Comparison of ENCODE assay signal across 8 mouse cellular contexts in genomic region chr11:19013141-19014112, GRCm38 (mm10). TPM values are rescaled to one million over a fixed set of nuclear protein-coding genes. Genes with fewer than 3 reads are reported as not detected.
DNase-seq lines count a peak whose midpoint lies in the region; ATAC-seq and TF ChIP-seq lines count a peak whose summit lies in the region.

No protein-coding gene starts in this region.

- TF ChIP-seq CTCF in stomach, postnatal 0 days (IDR thresholded peaks at IDR 0.05; ENCODE audit: low read depth) = no peak

- peak; percentile 64 for DNase-seq in stomach, postnatal 0 days (ENCODE audit: low spot score)
- no peak for DNase-seq in T-cell, adult 2 months (ENCODE audit: low spot score)
- DNase-seq in thymus, postnatal 14 days = no peak

- 23% methylated on average over 25 of the region's 25 CpGs for WGBS in embryonic facial prominence, embryonic 13.5 days
- WGBS in hindbrain, embryonic 12.5 days = 6% methylated on average over 25 of the region's 25 CpGs
- 12% methylated on average over 25 of the region's 25 CpGs for WGBS in lung, embryonic 16.5 days
- WGBS in stomach, postnatal 0 days = 8% methylated on average over 25 of the region's 25 CpGs

- H3K9ac ChIP-seq in embryonic facial prominence, embryonic 13.5 days = peak overlapping the region; percentile 88
- peak overlapping the region; percentile 99 for H3K9ac ChIP-seq in hindbrain, embryonic 12.5 days
- H3K9ac ChIP-seq in lung, embryonic 16.5 days (ENCODE audit: low read length) = peak overlapping the region; percentile 90
- peak overlapping the region; percentile 94 for H3K9ac ChIP-seq in stomach, postnatal 0 days (ENCODE audit: low read length)

- peaks cover 76% of the 10 kb centered on the region for H3K36me3 ChIP-seq in megakaryocyte, embryonic 14.5 days (replicated peaks; ENCODE audit: low read length)
- peaks cover 2% of the 10 kb centered on the region; the same call in 1 of the 2 replicates for H3K36me3 ChIP-seq in embryonic facial prominence, embryonic 13.5 days
- H3K36me3 ChIP-seq in hindbrain, embryonic 12.5 days = no peaks in the 10 kb centered on the region
- peaks cover 2% of the 10 kb centered on the region; the same call in 1 of the 2 replicates for H3K36me3 ChIP-seq in lung, embryonic 16.5 days (ENCODE audit: control insufficient read depth, insufficient read depth, low read length)
- H3K36me3 ChIP-seq in stomach, postnatal 0 days (ENCODE audit: control insufficient read depth, insufficient read depth, low read length) = peaks cover 9% of the 10 kb centered on the region; the same call in 1 of the 2 replicates

- no peaks in the 10 kb centered on the region for H3K9me3 ChIP-seq in megakaryocyte, embryonic 14.5 days
- no peaks in the 10 kb centered on the region for H3K9me3 ChIP-seq in embryonic facial prominence, embryonic 13.5 days
- no peaks in the 10 kb centered on the region for H3K9me3 ChIP-seq in hindbrain, embryonic 12.5 days (replicated peaks)
- no peaks in the 10 kb centered on the region for H3K9me3 ChIP-seq in lung, embryonic 16.5 days (ENCODE audit: control insufficient read depth, low read length)
- H3K9me3 ChIP-seq in stomach, postnatal 0 days (ENCODE audit: control insufficient read depth, low read length) = no peaks in the 10 kb centered on the region

- peak overlapping the region; percentile 9; the same call in 1 of the 2 replicates for H3K27ac ChIP-seq in embryonic facial prominence, embryonic 13.5 days
- peak overlapping the region; percentile 100 for H3K27ac ChIP-seq in hindbrain, embryonic 12.5 days
- H3K27ac ChIP-seq in lung, embryonic 16.5 days (ENCODE audit: low read length) = peak overlapping the region; percentile 91
- H3K27ac ChIP-seq in stomach, postnatal 0 days (replicated peaks) = peak overlapping the region; percentile 99

- TF ChIP-seq EP300 in stomach, postnatal 0 days (optimal IDR thresholded peaks at IDR 0.05) = no peak

- peak overlapping the region; percentile 90 for H3K4me2 ChIP-seq in embryonic facial prominence, embryonic 13.5 days
- peak overlapping the region; percentile 85 for H3K4me2 ChIP-seq in hindbrain, embryonic 12.5 days (replicated peaks)
- peak overlapping the region; percentile 65 for H3K4me2 ChIP-seq in lung, embryonic 16.5 days (ENCODE audit: low read depth, low read length)
- peak overlapping the region; percentile 92 for H3K4me2 ChIP-seq in stomach, postnatal 0 days (replicated peaks; ENCODE audit: low read depth)

- H3K4me1 ChIP-seq in megakaryocyte, embryonic 14.5 days = peaks cover 47% of the 10 kb centered on the region
- peaks cover 16% of the 10 kb centered on the region; the same call in 1 of the 2 replicates for H3K4me1 ChIP-seq in embryonic facial prominence, embryonic 13.5 days
- peaks cover 46% of the 10 kb centered on the region for H3K4me1 ChIP-seq in hindbrain, embryonic 12.5 days
- H3K4me1 ChIP-seq in lung, embryonic 16.5 days (replicated peaks; ENCODE audit: control insufficient read depth, insufficient read depth, low read length) = no peaks in the 10 kb centered on the region; the same call in 1 of the 2 replicates
- H3K4me1 ChIP-seq in stomach, postnatal 0 days (replicated peaks; ENCODE audit: control insufficient read depth, insufficient read depth) = no peaks in the 10 kb centered on the region

- H3K4me3 ChIP-seq in megakaryocyte, embryonic 14.5 days (replicated peaks) = peak overlapping the region; percentile 93
- peak overlapping the region; percentile 71 for H3K4me3 ChIP-seq in embryonic facial prominence, embryonic 13.5 days
- H3K4me3 ChIP-seq in hindbrain, embryonic 12.5 days = peak overlapping the region; percentile 76
- peak overlapping the region; percentile 60 for H3K4me3 ChIP-seq in lung, embryonic 16.5 days (ENCODE audit: low read length)
- peak overlapping the region; percentile 68 for H3K4me3 ChIP-seq in stomach, postnatal 0 days (ENCODE audit: low read depth, low read length)

- no peak for ATAC-seq in megakaryocyte, adult 5-6 weeks (ENCODE audit: poor library complexity, severe bottlenecking)
- ATAC-seq in embryonic facial prominence, embryonic 13.5 days (ENCODE audit: insufficient number of reproducible peaks, insufficient read depth, low FRiP score, low TSS enrichment, low read depth) = no peak
- ATAC-seq in hindbrain, embryonic 12.5 days (ENCODE audit: low FRiP score) = no peak
- ATAC-seq in lung, embryonic 16.5 days (ENCODE audit: low read depth) = peak; percentile 42
- 0 out of 2 replicates have a peak, but pooled peaks have one; percentile 27 for ATAC-seq in stomach, postnatal 0 days (ENCODE audit: low FRiP score, low TSS enrichment)

- no peaks in the 10 kb centered on the region for H3K27me3 ChIP-seq in megakaryocyte, embryonic 14.5 days (replicated peaks)
- peaks cover 64% of the 10 kb centered on the region for H3K27me3 ChIP-seq in embryonic facial prominence, embryonic 13.5 days
- H3K27me3 ChIP-seq in hindbrain, embryonic 12.5 days = no peaks in the 10 kb centered on the region
- no peaks in the 10 kb centered on the region for H3K27me3 ChIP-seq in lung, embryonic 16.5 days (ENCODE audit: control insufficient read depth, insufficient read depth, low read depth, low read length)
- no peaks in the 10 kb centered on the region for H3K27me3 ChIP-seq in stomach, postnatal 0 days (ENCODE audit: control insufficient read depth, insufficient read depth, low read length)

RNA-seq across cellular contexts. Expression of gene Meis1, which starts 5.4 kb away (rescaled TPM):
- 121 and 264 TPM in 2 replicates for polyA plus RNA-seq in megakaryocyte, embryonic 14.5 days (2012; ENCODE audit: insufficient read depth, low replicate concordance)
- total RNA-seq in megakaryocyte, adult 5-6 weeks (2015) = 3.3 and 4.2 TPM in 2 replicates
- 5.9 and 6.0 TPM in 2 replicates for total RNA-seq in megakaryocyte, adult 5-6 weeks (2017)
- 47.4 and 59.0 TPM in 2 replicates for polyA plus RNA-seq in embryonic facial prominence, embryonic 13.5 days (2015; fragmentation: Nextera tagmentation; extraction: Ambion mirVana)
- 173 and 204 TPM in 2 replicates for polyA plus RNA-seq in hindbrain, embryonic 12.5 days (2016; fragmentation: Nextera tagmentation; extraction: Ambion mirVana)
- polyA plus RNA-seq in lung, embryonic 16.5 days (2015; fragmentation: Nextera tagmentation; extraction: Ambion mirVana) = 94.4 and 99.9 TPM in 2 replicates
- polyA plus RNA-seq in stomach, postnatal 0 days (2015; fragmentation: Nextera tagmentation; extraction: Ambion mirVana) = 48.5 and 50.2 TPM in 2 replicates

Comparison
In these comparisons a context has a peak if more than half of its experiments do, and no peak if none do; other contexts are left out.
1. ATAC-seq: peak in lung, embryonic 16.5 days (single experiment) and stomach, postnatal 0 days (single experiment); none in megakaryocyte, adult 5-6 weeks (single experiment), embryonic facial prominence, embryonic 13.5 days (single experiment) and hindbrain, embryonic 12.5 days (single experiment).
2. H3K27ac ChIP-seq: peak in every context shown above with its lines; median percentile 100 in hindbrain, embryonic 12.5 days; 99 in stomach, postnatal 0 days; 91 in lung, embryonic 16.5 days; 9 in embryonic facial prominence, embryonic 13.5 days.
3. Peak in every context shown above with its lines, with median percentiles within 50 percentile points of each other: H3K4me3 ChIP-seq, H3K4me2 ChIP-seq and H3K9ac ChIP-seq.